Mouse (Mus musculus) small intestine, adult 2 months (tissue): ENCODE data around the gene Stub1. TPM values are rescaled to one million over a fixed set of nuclear protein-coding genes. Genes with fewer than 3 reads are reported as not detected.

Source experiments
- H3K27ac ChIP-seq: fragments of 200-500 bp; 2 replicates; pipeline ENCODE4 v1.5.1; 2012; ENCODE audit warnings: low read depth, low read length, control low read depth, inconsistent platforms; ENCODE audit not compliant: insufficient read depth
- H3K27me3 ChIP-seq: fragments of 200-500 bp; 2 replicates; pipeline ENCODE4 v1.6.1; 2012; ENCODE audit warnings: mild to moderate bottlenecking, moderate library complexity, low read length, inconsistent platforms; ENCODE audit not compliant: control insufficient read depth, insufficient read depth
- H3K36me3 ChIP-seq: fragments of 200-500 bp; 2 replicates; pipeline ENCODE4 v1.6.1; 2012; ENCODE audit warnings: mild to moderate bottlenecking, low read length, control low read depth, inconsistent platforms; ENCODE audit not compliant: control insufficient read depth, insufficient read depth
- H3K4me1 ChIP-seq: fragments of 200-500 bp; 2 replicates; pipeline ENCODE4 v1.6.1; 2012; ENCODE audit warnings: low read length, inconsistent platforms, mixed read lengths; ENCODE audit not compliant: control insufficient read depth, insufficient read depth, insufficient read length
- H3K4me3 ChIP-seq: fragments of 200-500 bp; 2 replicates; pipeline ENCODE4 v1.5.1; 2012; ENCODE audit warnings: low read depth, mild to moderate bottlenecking, control low read depth, inconsistent platforms, low read length, moderate library complexity
- CTCF ChIP-seq: fragments of 200-500 bp; IDR thresholded peaks from 2 replicates; pipeline ENCODE4 v1.5.1; 2012; ENCODE audit warnings: low read depth, mild to moderate bottlenecking, control low read depth, inconsistent platforms, low read length, moderate library complexity, mixed read lengths; ENCODE audit not compliant: insufficient replicate concordance, insufficient read length; ENCODE audit errors: extremely low read depth
- POLR2A ChIP-seq: fragments of 200-500 bp; IDR thresholded peaks from 2 replicates; pipeline ENCODE4 v1.6.1; 2012; ENCODE audit warnings: low read depth, mild to moderate bottlenecking, control low read depth, inconsistent platforms, low read length, moderate library complexity
- WGBS: fragments of 180-500 bp; shearing (Covaris S2); methylation state at CpG from one replicate; pipeline ENCODE4 v1.1.7; 2018; 5-methylcytosine and 5-hydroxymethylcytosine counted together
- polyA plus RNA-seq: library from polyadenylated mRNA; depleted of rRNA; stranded (reverse); fragments of >200 nt; gene quantifications from 2 replicates; pipeline ENCODE4 v1.2.3, GENCODE M21; 2012

Stub1 gene
- polyA plus RNA-seq, 1 experiment = 141 TPM

DNA sequence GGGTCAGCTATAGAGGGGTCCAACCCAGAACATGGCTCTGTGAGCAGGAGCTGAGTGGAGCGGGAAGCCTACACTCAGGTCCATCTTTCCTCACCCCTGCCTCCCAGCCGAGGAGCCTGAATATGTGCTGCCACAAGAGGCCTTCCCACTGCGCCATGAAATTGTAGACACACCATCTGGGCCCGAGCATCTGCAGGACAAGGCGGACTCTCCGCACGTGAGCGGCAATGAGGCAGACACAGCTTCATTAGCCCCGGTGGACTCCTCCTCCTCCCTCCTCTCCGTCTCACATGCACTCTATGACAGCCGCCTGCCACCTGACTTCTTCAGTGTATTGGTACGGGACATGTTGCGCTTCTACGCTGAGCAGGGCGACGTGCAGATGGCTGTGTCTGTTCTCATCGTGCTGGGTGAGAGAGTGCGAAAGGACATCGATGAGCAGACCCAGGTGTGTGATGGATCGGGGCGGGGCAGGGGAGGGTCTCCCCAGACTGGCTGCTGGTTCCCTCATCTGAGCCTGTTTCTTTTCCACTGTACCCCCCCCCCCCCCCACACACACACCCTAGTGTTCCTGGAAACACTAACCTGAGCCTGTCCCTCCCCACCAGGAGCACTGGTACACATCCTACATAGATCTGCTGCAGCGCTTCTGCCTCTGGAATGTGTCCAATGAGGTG lies 5.5 kb downstream of the Stub1 start:
- Histone ChIP-seq H3K4me1 (peaks cover 32% of the 10 kb centered on the region), H3K27ac (no peak overlapping the region), H3K36me3 (peaks cover 24% of the 10 kb centered on the region), H3K27me3 (no peaks in the 10 kb centered on the region), H3K4me3 (no peak overlapping the region)
- WGBS = 94% methylated on average over 22 of the region's 22 CpGs
- no peak for TF ChIP-seq POLR2A
- no peak for TF ChIP-seq CTCF

- no peak for TF ChIP-seq POLR2A
- no peak for TF ChIP-seq CTCF
- Histone ChIP-seq H3K27ac (no peak overlapping the region), H3K27me3 (no peaks in the 10 kb centered on the region), H3K4me1 (peaks cover 32% of the 10 kb centered on the region), H3K36me3 (peaks cover 24% of the 10 kb centered on the region), H3K4me3 (no peak overlapping the region)
- 96% methylated on average over 13 of the region's 13 CpGs for WGBS
Observed at GRCm38 (mm10) chr17:25827011-25827410, 6.2 kb downstream of the Stub1 start.

- H3K27me3 ChIP-seq = no peaks in the 10 kb centered on the region
- peaks cover 22% of the 10 kb centered on the region for H3K4me1 ChIP-seq
- peaks cover 18% of the 10 kb centered on the region for H3K36me3 ChIP-seq
- TF ChIP-seq POLR2A (no peak), CTCF (no peak)
- H3K27ac ChIP-seq = no peak overlapping the region
- 95% methylated on average over 27 of the region's 27 CpGs for WGBS
- H3K4me3 ChIP-seq = no peak overlapping the region
Observed at GRCm38 (mm10) chr17:25825984-25826570, 7.1 kb downstream of the Stub1 start.

DNA sequence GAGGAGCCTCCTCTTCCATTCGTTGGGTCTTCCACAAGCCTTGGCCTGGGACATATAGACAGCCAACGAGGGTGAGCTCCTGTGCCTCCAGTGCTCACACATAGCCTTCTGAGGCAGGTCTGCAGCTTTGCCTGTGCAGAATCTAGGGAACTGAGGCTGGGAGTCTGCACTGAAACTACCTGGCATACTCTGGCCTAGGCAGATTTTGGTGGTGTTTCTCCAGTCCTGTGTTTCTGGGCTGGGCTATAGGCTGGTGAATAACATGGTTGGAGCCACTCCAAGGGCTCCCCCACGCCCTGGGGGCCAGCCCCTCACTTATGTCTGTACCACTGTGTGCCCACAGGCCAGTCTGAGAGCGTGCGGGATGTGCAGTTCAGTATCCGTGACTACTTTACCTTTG lies 7.9 kb downstream of the Stub1 start:
- TF ChIP-seq POLR2A (no peak), CTCF (no peak)
- Histone ChIP-seq H3K36me3 (peaks cover 11% of the 10 kb centered on the region), H3K27ac (no peak overlapping the region), H3K4me1 (peaks cover 19% of the 10 kb centered on the region), H3K27me3 (no peaks in the 10 kb centered on the region), H3K4me3 (no peak overlapping the region)
- 89% methylated on average over 6 of the region's 6 CpGs for WGBS

- H3K36me3 ChIP-seq = peaks cover 11% of the 10 kb centered on the region
- no peak for TF ChIP-seq CTCF
- no peak for TF ChIP-seq POLR2A
- peaks cover 4% of the 10 kb centered on the region; the same call in 1 of the 2 replicates for H3K27me3 ChIP-seq
- H3K4me1 ChIP-seq = peaks cover 20% of the 10 kb centered on the region
- WGBS = 62% methylated on average over 17 of the region's 17 CpGs
- H3K4me3 ChIP-seq = peak overlapping the region; percentile 91
- no peak overlapping the region for H3K27ac ChIP-seq
Observed at GRCm38 (mm10) chr17:25824362-25825142, 8.7 kb downstream of the Stub1 start.

- Histone ChIP-seq H3K27ac (peak within 1 kb of the TSS; percentile 52), H3K4me3 (peak within 1 kb of the TSS; percentile 91), H3K27me3 (peaks cover 14% of the 10 kb centered on the region; the same call in 1 of the 2 replicates), H3K36me3 (peaks cover 11% of the 10 kb centered on the region), H3K4me1 (peaks cover 21% of the 10 kb centered on the region)
- under 1% methylated on average over 18 of the region's 18 CpGs for WGBS
- TF ChIP-seq POLR2A = no peak
Observed at GRCm38 (mm10) chr17:25823452-25823851, 9.8 kb downstream of the Stub1 start, which contains the start of gene Wdr24. Gene Wdr24, plus strand, starts transcription at chr17:25823627.
